Mouse (Mus musculus) stomach, embryonic 14.5 days (tissue): ENCODE results near the gene Fxr2. TPM values are rescaled to one million over a fixed set of nuclear protein-coding genes. Genes with fewer than 3 reads are reported as not detected.
A peak's percentile ranks its signal among the peaks of the same experiment; 100 is the strongest.

Experiments used
- ATAC-seq: fragments of 200-750 bp; cut with Nextera tagmentation; 2 replicates; pipeline ENCODE4 v1.8.0; 2017; ENCODE audit warnings: low read depth, moderate TSS enrichment; ENCODE audit not compliant: insufficient number of reproducible peaks, insufficient read depth, low FRiP score
- H3K27ac ChIP-seq: fragments of 300-500 bp; sonication (generic); 2 replicates; pipeline ENCODE4 v1.5.1; 2014; ENCODE audit warnings: mild to moderate bottlenecking, low read length, moderate library complexity, mixed read lengths
- H3K27me3 ChIP-seq: fragments of 300-500 bp; sonication (generic); 2 replicates; pipeline ENCODE4 v1.6.1; 2014; ENCODE audit warnings: low read length, control low read depth, mixed read lengths; ENCODE audit not compliant: control insufficient read depth, insufficient read depth
- H3K36me3 ChIP-seq: fragments of 300-500 bp; sonication (generic); 2 replicates; pipeline ENCODE4 v1.6.1; 2014; ENCODE audit warnings: mild to moderate bottlenecking, control low read depth, low read length, moderate library complexity, mixed read lengths; ENCODE audit not compliant: control insufficient read depth, insufficient read depth
- H3K4me1 ChIP-seq: fragments of 300-500 bp; sonication (generic); 2 replicates; pipeline ENCODE4 v1.6.1; 2014; ENCODE audit warnings: low read length, control low read depth, mixed read lengths; ENCODE audit not compliant: control insufficient read depth, insufficient read depth
- H3K4me2 ChIP-seq: fragments of 300-500 bp; sonication (generic); replicated peaks from 2 replicates; pipeline ENCODE4 v1.6.1; 2014; ENCODE audit warnings: low read depth, low read length, control low read depth
- H3K4me3 ChIP-seq: fragments of 300-500 bp; sonication (generic); 2 replicates; pipeline ENCODE4 v1.5.1; 2014; ENCODE audit warnings: low read depth, low read length, control low read depth
- H3K9ac ChIP-seq: fragments of 300-500 bp; sonication (generic); replicated peaks from 2 replicates; pipeline ENCODE4 v1.6.1; 2014; ENCODE audit warnings: low read depth, mild to moderate bottlenecking, control low read depth, low read length, moderate library complexity, mixed read lengths
- H3K9me3 ChIP-seq: fragments of 300-500 bp; sonication (generic); 2 replicates; pipeline ENCODE4 v1.6.1; 2016; ENCODE audit warnings: low read depth, low read length, control low read depth; ENCODE audit not compliant: control insufficient read depth
- WGBS: fragments of 180-500 bp; shearing (Covaris S2); extraction: QIAGEN DNeasy Blood & Tissue Kit; methylation state at CpG from one replicate; pipeline ENCODE4 v1.1.7; 2014; 5-methylcytosine and 5-hydroxymethylcytosine counted together
- polyA plus RNA-seq: library from polyadenylated mRNA; unstranded; fragments of >200 nt; fragmentation: Nextera tagmentation; extraction: Ambion mirVana; gene quantifications from 2 replicates; pipeline ENCODE4 v1.2.1, GENCODE M21; 2014

Gene Fxr2
- polyA plus RNA-seq, 1 experiment from 2014 or later: 20.9 TPM

GRCm38 (mm10) chr11:69656617-69657461 lies 24.0 kb downstream of the Fxr2 start:
- no peak overlapping the region for H3K9ac ChIP-seq
- H3K4me2 ChIP-seq: no peak overlapping the region
- 0 out of 2 replicates have a peak, but pooled peaks have one; percentile 35 for ATAC-seq
- peaks cover 39% of the 10 kb centered on the region for H3K36me3 ChIP-seq
- WGBS: 68% methylated on average over 10 of the region's 10 CpGs
- no peaks in the 10 kb centered on the region for H3K27me3 ChIP-seq
- no peak overlapping the region for H3K4me3 ChIP-seq
- peak overlapping the region; percentile 63; the same call in 1 of the 2 replicates for H3K27ac ChIP-seq
- H3K4me1 ChIP-seq: peaks cover 23% of the 10 kb centered on the region; the same call in 1 of the 2 replicates
- no peaks in the 10 kb centered on the region for H3K9me3 ChIP-seq

DNA sequence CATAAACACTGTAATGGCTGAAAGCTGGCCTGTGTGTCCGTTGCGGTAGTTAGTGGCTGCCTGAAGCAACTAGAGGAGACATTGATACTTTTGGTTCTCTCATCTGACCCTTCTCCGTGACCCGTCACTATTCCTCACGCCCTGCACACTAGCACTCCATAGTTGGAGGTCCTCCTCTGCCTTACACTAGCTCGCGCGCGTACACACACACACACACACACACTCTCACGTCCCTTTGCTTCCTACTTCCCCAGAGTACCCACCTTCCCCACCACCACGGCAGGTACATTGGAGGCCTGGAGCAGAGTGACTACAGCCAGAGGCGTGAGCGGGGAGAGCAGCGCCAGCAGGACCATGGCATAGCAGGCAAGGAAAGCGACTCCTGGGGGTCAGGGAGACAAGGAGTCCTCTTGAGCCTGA lies 24.7 kb downstream of the Fxr2 start:
- no peaks in the 10 kb centered on the region for H3K27me3 ChIP-seq
- H3K9ac ChIP-seq: no peak overlapping the region
- H3K4me1 ChIP-seq: peaks cover 23% of the 10 kb centered on the region; the same call in 1 of the 2 replicates
- WGBS: 79% methylated on average over 15 of the region's 15 CpGs
- H3K4me2 ChIP-seq: no peak overlapping the region
- no peak overlapping the region for H3K27ac ChIP-seq
- no peak for ATAC-seq
- no peak overlapping the region for H3K4me3 ChIP-seq
- H3K36me3 ChIP-seq: peaks cover 33% of the 10 kb centered on the region
- no peaks in the 10 kb centered on the region for H3K9me3 ChIP-seq

DNA sequence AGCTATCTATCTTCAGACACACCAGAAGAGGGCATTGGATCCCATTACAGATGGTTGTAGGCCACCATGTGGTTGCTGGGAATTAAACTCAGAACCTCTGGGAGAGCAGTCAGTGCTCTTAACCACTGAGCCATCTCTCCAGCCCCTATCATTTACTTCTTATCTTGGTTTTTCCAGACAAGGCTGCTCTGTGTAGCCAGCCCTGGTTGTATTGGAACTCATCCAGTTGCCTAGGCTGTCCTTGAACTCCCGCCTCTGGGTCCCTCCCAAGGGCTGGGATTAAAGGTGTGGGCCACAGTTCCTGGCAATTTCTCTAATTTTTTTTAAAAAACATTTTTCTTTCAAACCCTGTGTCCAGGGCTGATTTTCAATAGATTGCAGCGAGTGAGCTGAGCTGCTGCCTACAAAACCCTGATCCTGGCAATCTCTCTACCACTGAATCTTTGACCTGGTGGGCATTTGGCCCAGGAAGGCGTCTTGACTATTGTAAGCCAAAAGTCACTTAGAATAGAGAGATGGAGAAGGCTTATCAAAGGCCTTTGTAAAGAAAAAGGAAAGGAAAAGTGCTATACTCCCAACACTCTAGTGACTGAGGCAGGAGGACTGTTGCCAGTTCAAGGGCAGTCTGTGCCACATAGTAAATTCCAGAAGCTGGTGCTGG lies 28.6 kb downstream of the Fxr2 start:
- H3K36me3 ChIP-seq: peaks cover 39% of the 10 kb centered on the region
- no peaks in the 10 kb centered on the region for H3K9me3 ChIP-seq
- WGBS: 73% methylated on average over 3 of the region's 3 CpGs
- H3K4me1 ChIP-seq: peaks cover 17% of the 10 kb centered on the region; the same call in 1 of the 2 replicates
- peak overlapping the region; percentile 47; the same call in 1 of the 2 replicates for H3K9ac ChIP-seq
- H3K4me3 ChIP-seq: peak overlapping the region; percentile 50
- no peaks in the 10 kb centered on the region for H3K27me3 ChIP-seq
- no peak for ATAC-seq
- peak overlapping the region; percentile 42 for H3K4me2 ChIP-seq
- H3K27ac ChIP-seq: peak overlapping the region; percentile 88

GRCm38 (mm10) chr11:69662213-69662966 lies 29.6 kb downstream of the Fxr2 start, which contains the start of gene Mpdu1:
Gene Mpdu1 (minus strand): TSS chr11:69662642.
- under 1% methylated on average over 48 of the region's 48 CpGs for WGBS
- Histone ChIP-seq H3K36me3 (peaks cover 35% of the 10 kb centered on the region), H3K4me1 (peaks cover 14% of the 10 kb centered on the region; the same call in 1 of the 2 replicates), H3K9me3 (no peaks in the 10 kb centered on the region), H3K27me3 (no peaks in the 10 kb centered on the region), H3K4me2 (peak within 1 kb of the TSS; percentile 42), H3K27ac (peak within 1 kb of the TSS; percentile 88), H3K4me3 (peak within 1 kb of the TSS; percentile 50), H3K9ac (peak within 1 kb of the TSS; percentile 47)
- peak; percentile 93 for ATAC-seq

- peak; percentile 1; the same call in 1 of the 2 replicates for ATAC-seq
- Histone ChIP-seq H3K27ac (peak overlapping the region; percentile 88), H3K27me3 (no peaks in the 10 kb centered on the region), H3K4me3 (peak overlapping the region; percentile 50), H3K4me2 (peak overlapping the region; percentile 42), H3K4me1 (peaks cover 13% of the 10 kb centered on the region; the same call in 1 of the 2 replicates), H3K9me3 (no peaks in the 10 kb centered on the region), H3K9ac (peak overlapping the region; percentile 41; the same call in 1 of the 2 replicates), H3K36me3 (peaks cover 38% of the 10 kb centered on the region)
- WGBS: 70% methylated on average over 13 of the region's 13 CpGs
Measured at GRCm38 (mm10) chr11:69662967-69663671, 30.3 kb downstream of the Fxr2 start.

DNA sequence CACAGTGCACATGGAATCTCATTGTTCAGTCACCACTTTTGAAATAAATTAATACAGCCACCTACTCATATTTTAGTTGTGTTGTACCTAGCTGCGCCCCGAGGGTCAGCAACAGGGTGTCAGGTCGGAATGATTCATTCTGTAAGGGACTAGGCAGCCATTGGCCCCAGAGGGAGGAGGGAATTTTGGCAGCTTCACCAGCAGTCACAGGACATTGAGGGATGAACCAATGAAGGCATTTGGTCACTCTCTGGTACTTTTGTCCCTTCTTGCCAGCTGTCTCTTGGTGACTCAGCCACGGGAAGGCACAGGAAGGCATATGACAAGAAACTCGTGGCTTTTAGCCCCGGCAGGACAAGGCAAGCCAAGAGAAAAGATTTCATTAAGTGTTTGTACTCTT lies 31.0 kb downstream of the Fxr2 start:
- H3K4me3 ChIP-seq: no peak overlapping the region
- ATAC-seq: no peak
- H3K36me3 ChIP-seq: peaks cover 39% of the 10 kb centered on the region
- no peak overlapping the region for H3K27ac ChIP-seq
- H3K4me1 ChIP-seq: peaks cover 13% of the 10 kb centered on the region; the same call in 1 of the 2 replicates
- H3K4me2 ChIP-seq: no peak overlapping the region
- no peaks in the 10 kb centered on the region for H3K27me3 ChIP-seq
- H3K9ac ChIP-seq: no peak overlapping the region
- no peaks in the 10 kb centered on the region for H3K9me3 ChIP-seq
- 85% methylated on average over 6 of the region's 6 CpGs for WGBS

DNA sequence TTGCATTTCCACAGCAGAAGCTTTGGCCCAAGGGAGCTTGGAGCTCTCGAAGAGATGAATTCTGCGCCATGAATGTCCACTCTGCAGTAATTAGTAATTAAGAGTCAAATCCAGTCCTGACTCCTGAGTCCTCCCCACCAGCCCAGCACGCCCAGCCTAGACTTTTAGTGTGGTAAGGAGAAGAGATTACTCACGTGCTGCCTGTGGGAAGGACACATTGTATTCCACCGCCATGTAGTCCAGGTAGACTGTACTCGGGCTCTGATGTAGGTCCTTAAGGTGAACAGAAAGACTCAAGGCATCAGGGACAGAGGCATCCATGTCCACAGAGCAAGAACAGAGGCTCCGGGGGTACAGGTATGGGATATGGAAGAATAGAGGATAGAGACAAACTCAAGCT lies 32.1 kb downstream of the Fxr2 start:
- Histone ChIP-seq H3K9ac (no peak overlapping the region), H3K4me1 (peaks cover 21% of the 10 kb centered on the region; the same call in 1 of the 2 replicates), H3K9me3 (no peaks in the 10 kb centered on the region), H3K27me3 (no peaks in the 10 kb centered on the region), H3K4me2 (no peak overlapping the region), H3K27ac (no peak overlapping the region), H3K4me3 (no peak overlapping the region), H3K36me3 (peaks cover 45% of the 10 kb centered on the region)
- WGBS: 91% methylated on average over 7 of the region's 7 CpGs
- no peak for ATAC-seq
